Mouse (Mus musculus): ENCODE measurements at regions not wholly inside any gene's neighbourhood (a gene's known extent, or its start where the extent isn't known, plus 50 kb on each side); places are given as distances from the start of the nearest gene placed in this dataset.

- no peaks in the 10 kb centered on the region for H3K27me3 ChIP-seq (ENCODE audit: control insufficient read depth, insufficient read depth, low read length)
- no peak overlapping the region for H3K4me2 ChIP-seq (ENCODE audit: low read depth, low read length)
- no peaks in the 10 kb centered on the region for H3K9me3 ChIP-seq (replicated peaks; ENCODE audit: control insufficient read depth, low read length)
- ATAC-seq (ENCODE audit: insufficient read depth, low read depth) (no peak), DNase-seq (ENCODE audit: low spot score) (no peak)
- H3K36me3 ChIP-seq (replicated peaks; ENCODE audit: control insufficient read depth, insufficient read depth, low read length): no peaks in the 10 kb centered on the region
- no peak overlapping the region for H3K27ac ChIP-seq (ENCODE audit: low read depth)
- H3K9ac ChIP-seq (replicated peaks; ENCODE audit: low read depth, low read length): no peak overlapping the region
- H3K4me1 ChIP-seq (ENCODE audit: control insufficient read depth, insufficient read depth): no peaks in the 10 kb centered on the region
- H3K4me3 ChIP-seq (ENCODE audit: low read depth, low read length): no peak overlapping the region
- no peak for TF ChIP-seq CTCF (IDR thresholded peaks at IDR 0.05; ENCODE audit: low read depth)
Measured at GRCm38 (mm10) chr3:15128370-15128769, 203.7 kb downstream of the Gm9733 start.

- H3K4me1 ChIP-seq (ENCODE audit: control insufficient read depth, insufficient read depth): no peaks in the 10 kb centered on the region
- no peak for DNase-seq (ENCODE audit: low spot score)
- H3K4me3 ChIP-seq (ENCODE audit: low read depth, low read length): no peak overlapping the region
- H3K27ac ChIP-seq (ENCODE audit: low read depth): no peak overlapping the region
- no peak for ATAC-seq (ENCODE audit: insufficient read depth, low read depth)
- H3K4me2 ChIP-seq (ENCODE audit: low read depth, low read length): no peak overlapping the region
- H3K36me3 ChIP-seq (replicated peaks; ENCODE audit: control insufficient read depth, insufficient read depth, low read length): no peaks in the 10 kb centered on the region
- WGBS: 79% methylated on average over 3 of the region's 3 CpGs
- TF ChIP-seq CTCF (IDR thresholded peaks at IDR 0.05; ENCODE audit: low read depth) (no peak), EP300 (IDR thresholded peaks at IDR 0.05; ENCODE audit: low read depth) (no peak)
- H3K27me3 ChIP-seq (ENCODE audit: control insufficient read depth, insufficient read depth, low read length): no peaks in the 10 kb centered on the region
- H3K9ac ChIP-seq (replicated peaks; ENCODE audit: low read depth, low read length): no peak overlapping the region
- no peaks in the 10 kb centered on the region for H3K9me3 ChIP-seq (replicated peaks; ENCODE audit: control insufficient read depth, low read length)
Measured at GRCm38 (mm10) chr3:15128960-15129359, 203.1 kb downstream of the Gm9733 start.

GRCm38 (mm10) chr3:15129729-15130369 is 202.3 kb downstream of the Gm9733 start:
- 70% methylated on average over 9 of the region's 9 CpGs for WGBS
- Histone ChIP-seq H3K9ac (replicated peaks; ENCODE audit: low read depth, low read length) (no peak overlapping the region), H3K27me3 (ENCODE audit: control insufficient read depth, insufficient read depth, low read length) (no peaks in the 10 kb centered on the region), H3K9me3 (replicated peaks; ENCODE audit: control insufficient read depth, low read length) (no peaks in the 10 kb centered on the region), H3K27ac (ENCODE audit: low read depth) (no peak overlapping the region), H3K4me2 (ENCODE audit: low read depth, low read length) (no peak overlapping the region), H3K4me1 (ENCODE audit: control insufficient read depth, insufficient read depth) (no peaks in the 10 kb centered on the region), H3K4me3 (ENCODE audit: low read depth, low read length) (no peak overlapping the region), H3K36me3 (replicated peaks; ENCODE audit: control insufficient read depth, insufficient read depth, low read length) (no peaks in the 10 kb centered on the region)
- no peak for TF ChIP-seq EP300 (IDR thresholded peaks at IDR 0.05; ENCODE audit: low read depth)
- TF ChIP-seq CTCF (IDR thresholded peaks at IDR 0.05; ENCODE audit: low read depth): no peak
- DNase-seq (ENCODE audit: low spot score) (no peak), ATAC-seq (ENCODE audit: insufficient read depth, low read depth) (no peak)

GRCm38 (mm10) chr3:15132136-15132535 is 200.0 kb downstream of the Gm9733 start:
- no peaks in the 10 kb centered on the region for H3K9me3 ChIP-seq (replicated peaks; ENCODE audit: control insufficient read depth, low read length)
- H3K4me1 ChIP-seq (ENCODE audit: control insufficient read depth, insufficient read depth): no peaks in the 10 kb centered on the region
- H3K4me2 ChIP-seq (ENCODE audit: low read depth, low read length): no peak overlapping the region; the same call in 1 of the 2 replicates
- 37% methylated on average over 5 of the region's 5 CpGs for WGBS
- no peak for DNase-seq (ENCODE audit: low spot score)
- no peak overlapping the region for H3K27ac ChIP-seq (ENCODE audit: low read depth)
- ATAC-seq (ENCODE audit: insufficient read depth, low read depth): no peak
- no peak overlapping the region for H3K4me3 ChIP-seq (ENCODE audit: low read depth, low read length)
- H3K27me3 ChIP-seq (ENCODE audit: control insufficient read depth, insufficient read depth, low read length): no peaks in the 10 kb centered on the region
- H3K36me3 ChIP-seq (replicated peaks; ENCODE audit: control insufficient read depth, insufficient read depth, low read length): no peaks in the 10 kb centered on the region
- no peak overlapping the region for H3K9ac ChIP-seq (replicated peaks; ENCODE audit: low read depth, low read length)
- TF ChIP-seq CTCF (IDR thresholded peaks at IDR 0.05; ENCODE audit: low read depth) (no peak), EP300 (IDR thresholded peaks at IDR 0.05; ENCODE audit: low read depth) (no peak)

GRCm38 (mm10) chr3:15139550-15139949 is 192.6 kb downstream of the Gm9733 start:
- no peak overlapping the region for H3K9ac ChIP-seq (replicated peaks; ENCODE audit: low read depth, low read length)
- H3K9me3 ChIP-seq (replicated peaks; ENCODE audit: control insufficient read depth, low read length): no peaks in the 10 kb centered on the region
- H3K4me1 ChIP-seq (ENCODE audit: control insufficient read depth, insufficient read depth): no peaks in the 10 kb centered on the region
- H3K27me3 ChIP-seq (ENCODE audit: control insufficient read depth, insufficient read depth, low read length): no peaks in the 10 kb centered on the region
- TF ChIP-seq EP300 (IDR thresholded peaks at IDR 0.05; ENCODE audit: low read depth): no peak
- TF ChIP-seq CTCF (IDR thresholded peaks at IDR 0.05; ENCODE audit: low read depth): no peak
- H3K4me3 ChIP-seq (ENCODE audit: low read depth, low read length): no peak overlapping the region
- ATAC-seq (ENCODE audit: insufficient read depth, low read depth) (no peak), DNase-seq (ENCODE audit: low spot score) (no peak)
- no peak overlapping the region for H3K27ac ChIP-seq (ENCODE audit: low read depth)
- WGBS: 72% methylated on average over 1 of the region's 1 CpGs
- no peaks in the 10 kb centered on the region for H3K36me3 ChIP-seq (replicated peaks; ENCODE audit: control insufficient read depth, insufficient read depth, low read length)
- no peak overlapping the region for H3K4me2 ChIP-seq (ENCODE audit: low read depth, low read length)

GRCm38 (mm10) chr3:15153710-15154109 is 178.4 kb downstream of the Gm9733 start:
- Histone ChIP-seq H3K9ac (replicated peaks; ENCODE audit: low read depth, low read length) (no peak overlapping the region), H3K36me3 (replicated peaks; ENCODE audit: control insufficient read depth, insufficient read depth, low read length) (no peaks in the 10 kb centered on the region), H3K27me3 (ENCODE audit: control insufficient read depth, insufficient read depth, low read length) (no peaks in the 10 kb centered on the region), H3K27ac (ENCODE audit: low read depth) (no peak overlapping the region), H3K9me3 (replicated peaks; ENCODE audit: control insufficient read depth, low read length) (no peaks in the 10 kb centered on the region), H3K4me1 (ENCODE audit: control insufficient read depth, insufficient read depth) (no peaks in the 10 kb centered on the region), H3K4me3 (ENCODE audit: low read depth, low read length) (no peak overlapping the region), H3K4me2 (ENCODE audit: low read depth, low read length) (no peak overlapping the region)
- no peak for DNase-seq (ENCODE audit: low spot score)
- TF ChIP-seq CTCF (IDR thresholded peaks at IDR 0.05; ENCODE audit: low read depth) (no peak), EP300 (IDR thresholded peaks at IDR 0.05; ENCODE audit: low read depth) (no peak)
- 35% methylated on average over 1 of the region's 1 CpGs for WGBS
- no peak for ATAC-seq (ENCODE audit: insufficient read depth, low read depth)

Data from heart, postnatal 0 days (tissue).